ENCODE assay signal across 9 mouse cellular contexts in genomic region chr11:63918321-63919105, GRCm38 (mm10). TPM values are rescaled to one million over a fixed set of nuclear protein-coding genes. Genes with fewer than 3 reads are reported as not detected.
A peak's percentile ranks its signal among the peaks of the same experiment; 100 is the strongest.
DNase-seq lines count a peak whose midpoint lies in the region; ATAC-seq lines count a peak whose summit lies in the region.
"Had no signal": no experiment of that assay in that cellular context is flagged by ENCODE, and none has a peak within 500 bp of the region (broad histone marks: within the 10 kb centered on the region; RNA-seq: fewer than 3 reads in every experiment).

No protein-coding gene starts in this region.

- no peaks in the 10 kb centered on the region for H3K9me3 ChIP-seq in heart, embryonic 10.5 days
- H3K9me3 ChIP-seq in hindbrain, embryonic 11.5 days (ENCODE audit: control insufficient read depth, low read length), result no peaks in the 10 kb centered on the region
- no peaks in the 10 kb centered on the region for H3K9me3 ChIP-seq in limb, embryonic 10.5 days (replicated peaks)
- no peaks in the 10 kb centered on the region for H3K9me3 ChIP-seq in neural tube, embryonic 12.5 days

- WGBS in heart, embryonic 10.5 days, result 14% methylated on average over 17 of the region's 17 CpGs
- 4% methylated on average over 17 of the region's 17 CpGs for WGBS in hindbrain, embryonic 11.5 days
- 2% methylated on average over 17 of the region's 17 CpGs for WGBS in limb, embryonic 10.5 days
- 7% methylated on average over 17 of the region's 17 CpGs for WGBS in neural tube, embryonic 12.5 days

- peak overlapping the region; percentile 83 for H3K27ac ChIP-seq in heart, embryonic 10.5 days
- no peak overlapping the region for H3K27ac ChIP-seq in hindbrain, embryonic 11.5 days (ENCODE audit: low read depth, low read length)
- peak overlapping the region; percentile 90 for H3K27ac ChIP-seq in limb, embryonic 10.5 days
- no peak overlapping the region for H3K27ac ChIP-seq in neural tube, embryonic 12.5 days
- H3K27ac ChIP-seq: layer of hippocampus, adult 2 months had no signal

- H3K9ac ChIP-seq in hindbrain, embryonic 11.5 days (ENCODE audit: low read depth, low read length), result peak overlapping the region; percentile 78
- H3K9ac ChIP-seq in neural tube, embryonic 12.5 days, result peak overlapping the region; percentile 81

- H3K36me3 ChIP-seq in heart, embryonic 10.5 days, result no peaks in the 10 kb centered on the region
- no peaks in the 10 kb centered on the region for H3K36me3 ChIP-seq in hindbrain, embryonic 11.5 days (ENCODE audit: control insufficient read depth, insufficient read depth, low read length)
- peaks cover 3% of the 10 kb centered on the region; the same call in 1 of the 2 replicates for H3K36me3 ChIP-seq in limb, embryonic 10.5 days
- H3K36me3 ChIP-seq in neural tube, embryonic 12.5 days, result no peaks in the 10 kb centered on the region

- peaks cover 34% of the 10 kb centered on the region for H3K27me3 ChIP-seq in heart, embryonic 10.5 days (ENCODE audit: insufficient read depth, poor library complexity, severe bottlenecking)
- H3K27me3 ChIP-seq in hindbrain, embryonic 11.5 days (ENCODE audit: control insufficient read depth, insufficient read depth, low read length), result peaks cover 3% of the 10 kb centered on the region; the same call in 1 of the 2 replicates
- H3K27me3 ChIP-seq in limb, embryonic 10.5 days (ENCODE audit: low read depth, poor library complexity, severe bottlenecking), result peaks cover 42% of the 10 kb centered on the region
- H3K27me3 ChIP-seq in neural tube, embryonic 12.5 days (replicated peaks), result peaks cover 17% of the 10 kb centered on the region; the same call in 1 of the 2 replicates

- H3K4me1 ChIP-seq in heart, embryonic 10.5 days, result peaks cover 68% of the 10 kb centered on the region
- peaks cover 2% of the 10 kb centered on the region for H3K4me1 ChIP-seq in hindbrain, embryonic 11.5 days (replicated peaks; ENCODE audit: control insufficient read depth, insufficient read depth, low read length)
- H3K4me1 ChIP-seq in limb, embryonic 10.5 days, result peaks cover 96% of the 10 kb centered on the region
- peaks cover 53% of the 10 kb centered on the region for H3K4me1 ChIP-seq in neural tube, embryonic 12.5 days

- peak overlapping the region; percentile 80 for H3K4me2 ChIP-seq in hindbrain, embryonic 11.5 days (replicated peaks; ENCODE audit: low read depth, low read length)
- peak overlapping the region; percentile 94 for H3K4me2 ChIP-seq in neural tube, embryonic 12.5 days (replicated peaks)

- intact Hi-C loops in heart, postnatal 10 days (cut with DNase I), result no loop called here

- no peak for ATAC-seq in hindbrain, embryonic 11.5 days (ENCODE audit: low FRiP score)
- no peak for ATAC-seq in neural tube, embryonic 12.5 days (ENCODE audit: low FRiP score, low read depth)

- H3K4me3 ChIP-seq in heart, embryonic 10.5 days, result peak overlapping the region; percentile 72
- H3K4me3 ChIP-seq in hindbrain, embryonic 11.5 days (ENCODE audit: low read depth, low read length), result peak overlapping the region; percentile 73
- H3K4me3 ChIP-seq in limb, embryonic 10.5 days, result peak overlapping the region; percentile 85
- peak overlapping the region; percentile 72 for H3K4me3 ChIP-seq in neural tube, embryonic 12.5 days
- H3K4me3 ChIP-seq: layer of hippocampus, adult 2 months had no signal

- no peak for DNase-seq in heart, embryonic 10.5 days (ENCODE audit: low spot score)
- no peak for DNase-seq in heart, postnatal 10 days
- DNase-seq in hindbrain, embryonic 11.5 days (ENCODE audit: low spot score), result peak; percentile 54
- DNase-seq in limb, embryonic 10.5 days (ENCODE audit: low spot score), result peak; percentile 49
- DNase-seq in frontal cortex, postnatal 10 days (ENCODE audit: low spot score in 2 of 2), result no peak
- DNase-seq in layer of hippocampus, adult 9-10 months (ENCODE audit: low spot score), result no peak
- DNase-seq in urinary bladder, postnatal 14 days (ENCODE audit: low spot score), result no peak

RNA-seq across cellular contexts. Expression of gene Hs3st3b1, which starts 3.6 kb away (rescaled TPM):
- 5.9 and 23.9 TPM in 2 replicates for polyA plus RNA-seq in heart, embryonic 10.5 days (2016; fragmentation: Nextera tagmentation; extraction: Ambion mirVana)
- total RNA-seq in heart, postnatal 10 days (2021), result 1 to 10 TPM in 1 of 2 experiments, under 1 TPM in 1; 0.93 to 1.4 TPM
- 8.9 and 10.8 TPM in 2 replicates for polyA plus RNA-seq in hindbrain, embryonic 11.5 days (2014; fragmentation: Nextera tagmentation; extraction: Ambion mirVana)
- 17.8 and 22.1 TPM in 2 replicates for polyA plus RNA-seq in limb, embryonic 10.5 days (2016; fragmentation: Nextera tagmentation; extraction: Ambion mirVana)
- polyA plus RNA-seq in neural tube, embryonic 12.5 days (2016; fragmentation: Nextera tagmentation; extraction: Ambion mirVana), result 10.2 and 11.9 TPM in 2 replicates

Comparison
In these comparisons a context has a peak if more than half of its experiments do, and no peak if none do; other contexts are left out.
1. DNase-seq: peak in hindbrain, embryonic 11.5 days (single experiment) and limb, embryonic 10.5 days (single experiment); none in heart, embryonic 10.5 days (single experiment), heart, postnatal 10 days (0 of 2), frontal cortex, postnatal 10 days (0 of 2), layer of hippocampus, adult 9-10 months (single experiment) and urinary bladder, postnatal 14 days (single experiment).
2. H3K27ac ChIP-seq: peak in heart, embryonic 10.5 days (single experiment) and limb, embryonic 10.5 days (single experiment); none in hindbrain, embryonic 11.5 days (single experiment) and neural tube, embryonic 12.5 days (single experiment).
3. Peak in every context shown above with its lines, with median percentiles within 50 percentile points of each other: H3K4me3 ChIP-seq.